Mouse (Mus musculus) liver, embryonic 14.5 days (tissue): ENCODE data around the gene Bcat1.

Experiments used
- CTCF ChIP-seq: IDR thresholded peaks from 2 replicates; pipeline ENCODE4 v1.5.1; 2016; ENCODE audit warnings: antibody characterized with exemption, low read depth, control low read depth
- EP300 ChIP-seq: IDR thresholded peaks from 2 replicates; pipeline ENCODE4 v1.6.1; 2016; ENCODE audit warnings: antibody characterized with exemption, low read depth

DNA sequence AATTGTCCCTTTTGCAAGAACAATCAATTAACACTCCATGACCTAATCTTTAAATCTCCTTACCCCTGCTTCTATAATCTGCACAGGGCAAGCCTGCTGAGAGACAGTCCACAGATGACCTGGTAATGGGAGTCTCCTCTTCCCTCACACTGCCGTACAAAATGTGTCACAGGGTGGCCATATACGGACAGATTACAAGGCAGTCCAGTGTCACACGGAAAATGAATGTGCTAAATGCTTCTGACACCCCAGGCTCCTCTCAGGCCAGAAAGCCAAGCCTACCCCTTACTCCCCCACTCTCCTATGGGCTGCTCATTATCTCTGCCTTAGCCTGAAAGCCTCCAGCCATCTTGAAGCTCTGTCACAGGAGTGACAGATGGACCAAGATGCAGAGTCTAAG is 25.1 kb downstream of the Bcat1 start:
- TF ChIP-seq CTCF (no peak), EP300 (no peak)
